Comparison of ENCODE assay signal across 8 mouse cellular contexts in genomic region chr2:170218230-170219044, GRCm38 (mm10).
DNase-seq lines count a peak whose midpoint lies in the region; ATAC-seq and TF ChIP-seq lines count a peak whose summit lies in the region.

No protein-coding gene starts in this region.

- no peak for TF ChIP-seq CTCF in E14TG2a.4 (conservative IDR thresholded peaks at IDR 0.05; ENCODE audit: low read length)
- peak; percentile 54 for TF ChIP-seq CTCF in lung, adult 2 months (IDR thresholded peaks at IDR 0.05; ENCODE audit: insufficient read depth, low read length)

- WGBS in forebrain, embryonic 15.5 days: 4% methylated on average over 22 of the region's 22 CpGs
- 12% methylated on average over 22 of the region's 22 CpGs for WGBS in lung, adult 2 months
- WGBS in neural tube, embryonic 13.5 days: 5% methylated on average over 22 of the region's 22 CpGs

- H3K27me3 ChIP-seq in E14TG2a.4 (ENCODE audit: insufficient read depth, low read length): peaks cover 22% of the 10 kb centered on the region
- H3K27me3 ChIP-seq in forebrain, embryonic 15.5 days: no peaks in the 10 kb centered on the region
- H3K27me3 ChIP-seq in neural tube, embryonic 13.5 days: no peaks in the 10 kb centered on the region

- intact Hi-C loops in heart, postnatal 14 days (cut with DNase I): loop anchor here (2.0 to 5.0 kb wide), 3 partner anchors 99 to 129 kb away; no protein-coding TSS in a partner anchor

- H3K4me2 ChIP-seq in forebrain, embryonic 15.5 days (replicated peaks): peak overlapping the region; percentile 52
- peak overlapping the region; percentile 60 for H3K4me2 ChIP-seq in neural tube, embryonic 13.5 days

- peak overlapping the region; percentile 9; the same call in 1 of the 2 replicates for H3K9ac ChIP-seq in forebrain, embryonic 15.5 days (replicated peaks)
- H3K9ac ChIP-seq in neural tube, embryonic 13.5 days: peak overlapping the region; percentile 66

- peak; percentile 83 for ATAC-seq in forebrain, embryonic 15.5 days (replicated peaks)
- ATAC-seq in neural tube, embryonic 13.5 days (ENCODE audit: low read depth): peak; percentile 88

- no peak for TF ChIP-seq POLR2A in lung, adult 2 months (IDR thresholded peaks at IDR 0.05; ENCODE audit: borderline replicate concordance, extremely low read depth, low read depth, low read length)

- no peaks in the 10 kb centered on the region for H3K36me3 ChIP-seq in E14TG2a.4 (ENCODE audit: insufficient read depth, low read length)
- no peaks in the 10 kb centered on the region for H3K36me3 ChIP-seq in forebrain, embryonic 15.5 days
- H3K36me3 ChIP-seq in neural tube, embryonic 13.5 days: no peaks in the 10 kb centered on the region

- H3K27ac ChIP-seq in forebrain, embryonic 15.5 days (replicated peaks): peak overlapping the region; percentile 87
- H3K27ac ChIP-seq in neural tube, embryonic 13.5 days (replicated peaks): peak overlapping the region; percentile 94

- no peaks in the 10 kb centered on the region for H3K9me3 ChIP-seq in E14TG2a.4 (ENCODE audit: low read length)
- no peaks in the 10 kb centered on the region for H3K9me3 ChIP-seq in forebrain, embryonic 15.5 days
- H3K9me3 ChIP-seq in neural tube, embryonic 13.5 days: no peaks in the 10 kb centered on the region

- peaks cover 53% of the 10 kb centered on the region for H3K4me1 ChIP-seq in E14TG2a.4 (replicated peaks; ENCODE audit: low read depth, low read length)
- peaks cover 54% of the 10 kb centered on the region for H3K4me1 ChIP-seq in forebrain, embryonic 15.5 days
- H3K4me1 ChIP-seq in lung, adult 2 months (ENCODE audit: control insufficient read depth, insufficient read depth, low read length): peaks cover 16% of the 10 kb centered on the region
- H3K4me1 ChIP-seq in neural tube, embryonic 13.5 days (replicated peaks): peaks cover 57% of the 10 kb centered on the region

- H3K4me3 ChIP-seq in E14TG2a.4 (replicated peaks; ENCODE audit: low read length): peak overlapping the region; percentile 35; the same call in 1 of the 2 replicates
- H3K4me3 ChIP-seq in forebrain, embryonic 15.5 days: peak overlapping the region; percentile 36
- H3K4me3 ChIP-seq in lung, adult 2 months (replicated peaks; ENCODE audit: extremely low read depth, low read depth, low read length): peak overlapping the region; percentile 39
- peak overlapping the region; percentile 33 for H3K4me3 ChIP-seq in neural tube, embryonic 13.5 days

- peak; percentile 85 for DNase-seq in adrenal gland, postnatal 10 days
- peak; percentile 69 to 79 for DNase-seq in heart, postnatal 14 days
- peak; percentile 61 to 86 for DNase-seq in kidney, postnatal 36 days
- peak; percentile 52 for DNase-seq in lung, adult 2 months
- DNase-seq in ovary, postnatal 10 days (ENCODE audit: low spot score): no peak
